Mouse (Mus musculus) urinary bladder, postnatal 4 days (tissue): ENCODE data around the gene Kctd11.
A peak's percentile ranks its signal among the peaks of the same experiment; 100 is the strongest.
"Not testable (repeated sequence)": the region's sequence is repeated elsewhere in the genome, so short reads cannot be mapped to it uniquely, and the experiment has no call there.

Experiments
- DNase-seq, 2 experiments: peaks; one replicate each; pipeline ENCODE4 v3.0.0; 2021 to 2022; ENCODE audit warnings: low spot score in 2 of 2

Gene Kctd11

GRCm38 (mm10) chr11:69880853-69881603 is at the start of gene Kctd11:
TSS of gene Kctd11 (minus strand) at chr11:69881406.
- DNase-seq: peak; percentile 88

- not testable (repeated sequence) for DNase-seq
Observed at GRCm38 (mm10) chr11:69930176-69930575, 49.0 kb upstream of the Kctd11 start.

- DNase-seq: no peak
Observed at GRCm38 (mm10) chr11:69929712-69930111, 48.5 kb upstream of the Kctd11 start.

GRCm38 (mm10) chr11:69927501-69927900 is 46.3 kb upstream of the Kctd11 start:
- DNase-seq: no peak

- no peak for DNase-seq
Observed at GRCm38 (mm10) chr11:69922796-69923195, 41.6 kb upstream of the Kctd11 start.

GRCm38 (mm10) chr11:69922012-69922756 is 41.0 kb upstream of the Kctd11 start:
- no peak for DNase-seq

GRCm38 (mm10) chr11:69921114-69922011 is 40.2 kb upstream of the Kctd11 start, which contains the start of gene Eif5a:
TSS of gene Eif5a (minus strand) at chr11:69921958.
- DNase-seq: peak; percentile 100

- no peak for DNase-seq
Observed at GRCm38 (mm10) chr11:69920266-69921031, 39.2 kb upstream of the Kctd11 start.

GRCm38 (mm10) chr11:69919661-69920265 is 38.6 kb upstream of the Kctd11 start:
- DNase-seq: peak; percentile 58 to 78

- DNase-seq: no peak
Observed at GRCm38 (mm10) chr11:69919053-69919452, 37.8 kb upstream of the Kctd11 start.

- DNase-seq: no peak
Observed at GRCm38 (mm10) chr11:69918118-69918517, 36.9 kb upstream of the Kctd11 start.

GRCm38 (mm10) chr11:69917379-69917948 is 36.3 kb upstream of the Kctd11 start:
- no peak for DNase-seq

- DNase-seq: not testable (repeated sequence)
Observed at GRCm38 (mm10) chr11:69916652-69917378, 35.6 kb upstream of the Kctd11 start.

GRCm38 (mm10) chr11:69915667-69916627 is 34.7 kb upstream of the Kctd11 start:
- DNase-seq: no peak

- no peak for DNase-seq
Observed at GRCm38 (mm10) chr11:69914917-69915430, 33.8 kb upstream of the Kctd11 start.

GRCm38 (mm10) chr11:69914372-69914764 is 33.2 kb upstream of the Kctd11 start:
- DNase-seq: no peak

- peak; percentile 88 to 92 for DNase-seq
Observed at GRCm38 (mm10) chr11:69913554-69914371, 32.6 kb upstream of the Kctd11 start, which contains the start of gene Gps2. TSS of gene Gps2 (plus strand) at chr11:69913888.
